Mouse (Mus musculus) erythroblast, embryonic 14.5 days (primary cell): ENCODE data around the gene Kdm6b.

Experiments used
- GATA1 ChIP-seq: IDR thresholded peaks from 2 replicates; pipeline ENCODE4 v1.6.1; 2012; ENCODE audit warnings: low read length, inconsistent platforms, mixed read lengths
- TAL1 ChIP-seq: IDR thresholded peaks from 3 replicates; pipeline ENCODE4 v1.6.1; 2012; ENCODE audit warnings: low read length, inconsistent platforms, mixed read lengths

- TF ChIP-seq GATA1, result no peak
- TF ChIP-seq TAL1, result no peak
Measured at GRCm38 (mm10) chr11:69430631-69431030, 17.2 kb upstream of the Kdm6b start.
